Mouse (Mus musculus): Measurements from ENCODE around the gene Ap3d1.

The Ap3d1 gene

GRCm38 (mm10) chr10:80702536-80703390, 39.3 kb downstream of the Ap3d1 start:
- DNase-seq = peak; percentile 98

DNA sequence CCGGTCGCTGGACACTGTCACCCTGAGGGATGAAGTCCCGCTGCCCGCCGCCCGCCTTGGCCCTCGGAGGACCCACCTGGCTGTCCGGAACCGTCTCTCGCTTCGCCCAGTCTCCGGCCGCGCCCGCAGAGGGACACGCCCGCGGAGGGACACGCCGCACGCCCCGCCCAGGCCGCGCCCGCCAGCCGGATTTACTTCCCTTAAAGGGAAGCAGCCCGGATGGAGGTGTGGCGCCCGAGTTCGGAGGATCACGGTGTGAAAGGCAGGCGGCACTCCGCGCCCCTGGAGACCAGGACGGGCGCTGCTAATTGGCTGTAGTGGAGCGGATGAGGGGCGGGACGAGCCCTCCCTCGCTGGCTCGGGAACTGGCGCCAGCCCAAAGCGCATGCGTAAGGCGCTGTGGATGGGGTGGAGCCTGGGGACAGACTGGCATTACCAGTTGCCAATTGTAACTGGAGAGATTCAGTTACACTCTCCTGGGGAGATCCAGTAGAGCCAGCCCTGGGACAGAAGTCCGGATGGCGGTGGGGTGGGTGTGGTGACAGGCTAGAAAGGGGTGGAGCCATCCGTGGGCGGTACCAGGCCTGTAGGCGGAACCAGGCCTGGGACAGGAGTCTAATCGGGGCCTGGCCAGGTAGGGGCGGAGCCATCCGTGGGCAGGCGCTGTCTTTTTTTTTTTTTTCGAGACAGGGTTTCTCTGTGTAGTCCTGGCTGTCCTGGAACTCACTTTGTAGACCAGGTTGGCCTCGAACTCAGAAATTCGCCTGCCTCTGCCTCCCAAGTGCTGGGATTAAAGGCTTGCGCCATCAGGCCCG, 40.1 kb downstream of the Ap3d1 start, which contains the start of the genes Mob3a and Izumo4:
TSS of gene Mob3a (minus strand) at position 257 of the 815 bp plus-strand sequence.
TSS of gene Izumo4 (plus strand) at position 464 of the 815 bp plus-strand sequence.
- DNase-seq = peak; percentile 100

GRCm38 (mm10) chr10:80700732-80701131, 41.3 kb downstream of the Ap3d1 start:
- no peak for DNase-seq

DNA sequence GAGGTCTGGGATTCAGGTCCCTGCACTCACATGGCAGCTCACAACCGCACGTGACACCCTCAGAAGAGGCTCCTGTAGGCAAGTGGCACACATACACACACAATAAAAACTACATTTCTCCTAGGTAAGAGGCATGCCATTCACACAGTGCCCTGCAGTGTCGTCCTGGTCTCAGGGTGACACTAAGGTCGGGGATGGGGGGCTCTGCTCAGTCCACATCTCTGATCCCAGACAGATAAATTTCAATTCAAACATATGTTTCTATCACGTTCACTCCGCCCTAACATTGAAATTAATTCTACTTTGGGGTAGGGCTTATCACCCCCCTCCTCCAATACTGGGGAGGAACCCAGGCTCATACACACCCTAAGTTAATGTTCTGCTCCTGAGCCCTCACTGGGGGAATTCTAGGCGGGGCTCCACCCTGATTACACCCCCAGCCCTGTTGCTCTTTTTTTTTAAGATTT, 42.0 kb downstream of the Ap3d1 start:
- no peak for DNase-seq

- DNase-seq = no peak
These were observed 43.5 kb downstream of the Ap3d1 start for GRCm38 (mm10) chr10:80698605-80699004.

GRCm38 (mm10) chr10:80697812-80698211, 44.3 kb downstream of the Ap3d1 start:
- no peak for DNase-seq

DNA sequence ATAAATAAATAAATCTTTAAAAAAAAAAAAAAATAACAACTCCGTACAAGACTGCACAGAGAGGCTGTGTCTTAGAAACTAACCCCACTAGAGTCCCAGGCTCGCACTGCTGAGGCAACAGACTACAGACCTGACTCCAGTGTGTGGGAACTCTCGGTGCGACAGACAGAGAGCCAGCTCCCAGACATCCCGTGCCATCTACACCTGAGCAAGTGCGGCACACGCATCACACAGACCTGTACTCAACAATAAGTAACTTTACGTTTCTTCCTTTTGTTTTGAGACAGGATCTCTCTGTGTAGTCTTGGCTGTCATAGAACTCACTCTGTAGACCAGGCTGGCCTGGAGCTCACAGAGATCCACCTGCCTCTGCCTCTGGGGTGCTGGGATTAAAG, 44.7 kb downstream of the Ap3d1 start:
- DNase-seq = no peak

GRCm38 (mm10) chr10:80696502-80697392, 45.3 kb downstream of the Ap3d1 start:
- DNase-seq = no peak

- no peak for DNase-seq
These were observed 46.1 kb downstream of the Ap3d1 start for GRCm38 (mm10) chr10:80695801-80696501.

DNA sequence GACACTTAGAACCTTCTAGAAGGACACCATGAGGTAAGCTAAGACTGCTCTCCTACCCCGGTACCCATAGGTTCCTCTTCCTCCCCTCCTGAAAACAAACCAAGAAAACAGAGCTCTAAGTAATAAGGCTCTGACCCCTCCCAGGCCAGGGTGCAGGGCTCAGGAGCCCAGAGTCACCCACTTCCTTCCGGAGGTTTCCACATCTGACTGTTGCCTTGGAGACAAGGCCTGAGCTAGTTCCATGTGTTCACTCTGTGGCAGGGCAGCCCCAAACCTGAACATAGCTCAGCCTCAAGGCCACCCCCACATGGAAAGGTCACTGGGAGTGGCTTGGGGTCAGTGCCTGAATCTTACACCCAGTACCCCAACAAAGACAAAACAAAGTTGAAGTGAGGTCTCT, 46.9 kb downstream of the Ap3d1 start:
- peak; percentile 83 for DNase-seq

GRCm38 (mm10) chr10:80694159-80694938, 47.7 kb downstream of the Ap3d1 start:
- no peak for DNase-seq

DNA sequence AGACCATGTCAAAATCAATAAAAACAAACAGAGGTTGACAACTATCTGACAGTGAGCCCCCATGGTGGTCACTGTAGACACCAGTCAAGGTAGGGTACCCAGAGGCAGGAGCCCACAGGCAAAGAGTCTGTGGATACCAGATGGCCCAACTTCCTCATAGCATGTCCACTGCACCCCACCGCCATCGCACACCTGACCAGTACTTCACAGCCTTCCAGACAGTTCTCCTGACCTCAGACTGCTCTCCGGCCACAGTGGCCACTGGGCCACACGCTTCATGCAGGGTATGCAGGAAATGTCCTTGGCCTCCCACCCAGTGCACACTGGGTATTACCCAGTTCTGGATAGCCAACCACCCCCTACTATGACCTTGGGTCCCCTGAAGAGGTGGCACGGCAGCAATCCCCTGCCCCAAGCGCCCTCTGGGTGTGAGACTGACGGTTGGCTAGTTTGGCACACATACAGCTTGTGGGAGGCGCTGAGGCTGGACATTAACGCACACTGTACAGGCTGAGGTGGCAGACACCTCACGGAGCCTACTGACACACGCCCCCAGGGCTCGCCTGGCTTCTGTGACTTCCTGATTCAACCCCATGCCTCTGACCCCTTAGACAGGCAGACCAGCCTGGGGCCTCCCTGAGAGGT, 48.5 kb downstream of the Ap3d1 start:
- DNase-seq = no peak

- DNase-seq = peak; percentile 56
These were observed 49.6 kb downstream of the Ap3d1 start for GRCm38 (mm10) chr10:80692249-80693165.

- DNase-seq = peak; percentile 58
These were observed 54.2 kb downstream of the Ap3d1 start for GRCm38 (mm10) chr10:80687850-80688249.

DNA sequence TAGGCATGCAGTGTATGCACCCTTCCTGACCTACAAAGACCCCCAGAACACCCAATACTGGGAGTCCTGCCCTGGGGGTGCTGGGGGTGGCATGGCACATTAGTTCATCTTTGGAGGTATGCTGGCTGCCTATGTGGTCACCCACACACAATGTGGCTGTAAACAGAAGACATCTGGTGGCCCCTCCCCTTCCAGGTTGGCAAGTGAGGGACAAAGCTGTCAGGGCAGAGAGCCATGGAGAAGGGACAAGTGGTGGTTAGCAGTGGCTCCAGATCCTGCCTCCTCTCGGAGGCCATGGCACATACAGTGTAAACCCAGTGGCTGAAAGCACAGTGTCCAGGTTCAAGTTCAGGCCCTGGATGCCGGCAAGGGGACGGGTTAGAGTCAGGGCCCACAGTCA, 55.4 kb downstream of the Ap3d1 start:
- no peak for DNase-seq

- no peak for DNase-seq
These were observed 57.1 kb downstream of the Ap3d1 start for GRCm38 (mm10) chr10:80684984-80685383.

DNA sequence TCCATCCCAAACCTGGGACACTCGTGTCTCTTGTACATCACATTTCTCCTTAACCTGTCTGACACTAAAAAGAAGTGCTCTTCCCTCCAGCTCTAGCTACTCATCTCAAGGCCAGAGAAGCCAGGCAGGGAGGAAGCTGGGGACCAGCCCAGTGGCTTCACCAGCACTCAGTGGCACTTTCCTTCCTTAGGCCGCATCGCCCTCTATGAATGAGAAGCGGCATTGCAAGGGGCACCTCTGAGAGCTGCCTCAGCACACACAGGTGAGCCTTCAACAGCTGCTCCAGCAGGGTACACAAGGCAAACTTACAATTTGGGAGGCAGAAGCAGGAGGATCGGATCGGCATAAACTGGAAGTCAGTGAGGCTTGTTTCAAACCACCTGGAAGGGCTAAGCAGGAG, 57.9 kb downstream of the Ap3d1 start:
- DNase-seq = no peak

GRCm38 (mm10) chr10:80683647-80684046, 58.4 kb downstream of the Ap3d1 start:
- DNase-seq = no peak

DNA sequence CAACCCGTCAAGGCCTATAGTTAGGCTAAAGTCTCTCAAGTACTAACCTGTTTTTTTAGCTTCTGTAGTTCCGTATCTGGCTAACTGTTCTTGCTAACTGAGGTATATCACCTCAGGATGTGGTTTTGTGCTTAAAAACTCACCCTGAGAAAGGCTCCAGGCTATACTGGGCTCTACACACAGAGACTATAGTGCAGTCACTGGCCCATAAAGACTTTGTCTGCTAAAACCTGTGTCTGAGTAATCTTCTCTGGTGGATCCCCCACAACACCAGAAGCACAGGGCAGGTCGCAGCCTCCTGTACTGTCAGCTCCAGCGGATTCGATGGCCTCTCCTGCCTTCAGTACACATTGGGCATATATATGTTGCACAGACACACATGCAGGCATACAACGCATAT, 60.1 kb downstream of the Ap3d1 start:
- DNase-seq = no peak
